Mouse (Mus musculus) megakaryocyte, embryonic 14.5 days (primary cell): ENCODE measurements at regions not wholly inside any gene's neighbourhood (a gene's known extent, or its start where the extent isn't known, plus 50 kb on each side); places are given as distances from the start of the nearest gene placed in this dataset.

Experiments used
- FLI1 ChIP-seq: IDR thresholded peaks from 2 replicates; pipeline ENCODE4 v1.6.1; 2012; ENCODE audit warnings: low read length, inconsistent platforms, mixed read lengths
- GATA1 ChIP-seq: IDR thresholded peaks from 3 replicates; pipeline ENCODE4 v1.6.1; 2012; ENCODE audit warnings: mixed read lengths, low read length, inconsistent platforms, borderline replicate concordance

DNA sequence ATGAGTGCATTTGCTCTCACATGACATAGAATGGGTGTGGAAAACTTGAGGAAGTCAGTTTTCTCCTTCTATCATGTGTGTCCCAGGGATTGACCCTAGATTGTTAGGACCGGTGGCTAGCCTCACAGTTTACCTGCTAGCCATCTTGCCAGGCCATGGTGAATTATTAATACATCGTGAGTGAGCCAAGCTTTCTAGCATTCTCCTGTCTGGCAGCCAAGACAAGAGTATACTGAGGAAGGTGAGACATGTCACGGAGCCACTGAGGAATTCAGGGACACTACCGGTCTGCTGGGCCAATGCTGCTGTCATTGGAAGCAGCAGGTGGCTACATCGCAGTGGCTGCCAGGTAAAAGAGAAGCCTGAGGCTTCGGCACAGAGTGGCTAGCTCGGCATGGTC, 167.6 kb upstream of the Gli2 start:
- TF ChIP-seq GATA1 (no peak), FLI1 (no peak)
